Mouse (Mus musculus): ENCODE results near the gene 9930021J03Rik.

Gene 9930021J03Rik

GRCm38 (mm10) chr19:29823456-29824010, 17.7 kb upstream of the 9930021J03Rik start:
- Histone ChIP-seq H3K4me3 (replicated peaks; ENCODE audit: low read length) (no peak overlapping the region), H3K9me3 (ENCODE audit: low read length) (no peaks in the 10 kb centered on the region), H3K4me1 (replicated peaks; ENCODE audit: low read depth, low read length) (0 out of 2 replicates have a peak, but pooled peaks cover 4% of the 10 kb centered on the region), H3K36me3 (ENCODE audit: insufficient read depth, low read length) (no peaks in the 10 kb centered on the region), H3K27me3 (ENCODE audit: insufficient read depth, low read length) (no peaks in the 10 kb centered on the region)
- TF ChIP-seq NANOG (IDR thresholded peaks at IDR 0.05; ENCODE audit: borderline replicate concordance, low read length) (no peak), CTCF (conservative IDR thresholded peaks at IDR 0.05; ENCODE audit: low read length) (no peak), POU5F1 (IDR thresholded peaks at IDR 0.05; ENCODE audit: borderline replicate concordance, low read length) (no peak)

GRCm38 (mm10) chr19:29820966-29821365, 15.2 kb upstream of the 9930021J03Rik start:
- no peaks in the 10 kb centered on the region for H3K36me3 ChIP-seq (ENCODE audit: insufficient read depth, low read length)
- TF ChIP-seq CTCF (conservative IDR thresholded peaks at IDR 0.05; ENCODE audit: low read length) (peak; percentile 46), POU5F1 (IDR thresholded peaks at IDR 0.05; ENCODE audit: borderline replicate concordance, low read length) (no peak), NANOG (IDR thresholded peaks at IDR 0.05; ENCODE audit: borderline replicate concordance, low read length) (no peak)
- no peak overlapping the region for H3K4me3 ChIP-seq (replicated peaks; ENCODE audit: low read length)
- 0 out of 2 replicates have a peak, but pooled peaks cover 4% of the 10 kb centered on the region for H3K4me1 ChIP-seq (replicated peaks; ENCODE audit: low read depth, low read length)
- no peaks in the 10 kb centered on the region for H3K27me3 ChIP-seq (ENCODE audit: insufficient read depth, low read length)
- no peaks in the 10 kb centered on the region for H3K9me3 ChIP-seq (ENCODE audit: low read length)

- 0 out of 2 replicates have a peak, but pooled peaks cover 2% of the 10 kb centered on the region for H3K27me3 ChIP-seq (ENCODE audit: insufficient read depth, low read length)
- H3K4me1 ChIP-seq (replicated peaks; ENCODE audit: low read depth, low read length), result peaks cover 15% of the 10 kb centered on the region
- no peak for TF ChIP-seq CTCF (conservative IDR thresholded peaks at IDR 0.05; ENCODE audit: low read length)
- peak within 1 kb of the TSS; percentile 93 for H3K4me3 ChIP-seq (replicated peaks; ENCODE audit: low read length)
- H3K36me3 ChIP-seq (ENCODE audit: insufficient read depth, low read length), result peaks cover 31% of the 10 kb centered on the region
- H3K9me3 ChIP-seq (ENCODE audit: low read length), result no peaks in the 10 kb centered on the region
Measured at GRCm38 (mm10) chr19:29812581-29813460, 7.0 kb upstream of the 9930021J03Rik start, which contains the start of gene Ranbp6. TSS of gene Ranbp6 (minus strand) at chr19:29812974.

DNA sequence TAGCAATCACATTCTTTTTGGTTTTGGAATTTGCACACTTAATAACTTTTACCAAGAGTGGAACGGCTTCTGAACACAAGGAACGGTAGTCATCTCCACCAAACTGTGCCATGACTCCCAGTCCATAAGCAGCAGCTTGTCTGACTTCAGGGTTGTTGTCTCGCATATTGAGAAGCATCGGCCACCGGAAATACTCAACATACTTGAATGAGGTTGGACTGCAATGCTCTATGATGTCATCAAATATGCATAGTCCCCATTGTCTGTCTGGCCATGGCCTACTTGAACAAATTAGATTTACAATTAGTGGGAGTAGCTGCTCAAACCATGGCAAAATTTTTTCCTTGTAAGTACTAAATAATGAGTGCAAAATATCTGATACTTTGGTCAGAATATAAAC, 4.2 kb upstream of the 9930021J03Rik start:
- peaks cover 31% of the 10 kb centered on the region for H3K36me3 ChIP-seq (ENCODE audit: insufficient read depth, low read length)
- H3K4me3 ChIP-seq (replicated peaks; ENCODE audit: low read length), result no peak overlapping the region
- H3K27me3 ChIP-seq (ENCODE audit: insufficient read depth, low read length), result 0 out of 2 replicates have a peak, but pooled peaks cover 2% of the 10 kb centered on the region
- no peaks in the 10 kb centered on the region for H3K9me3 ChIP-seq (ENCODE audit: low read length)
- peaks cover 24% of the 10 kb centered on the region for H3K4me1 ChIP-seq (replicated peaks; ENCODE audit: low read depth, low read length)
- TF ChIP-seq NANOG (IDR thresholded peaks at IDR 0.05; ENCODE audit: borderline replicate concordance, low read length) (no peak), POU5F1 (IDR thresholded peaks at IDR 0.05; ENCODE audit: borderline replicate concordance, low read length) (no peak), CTCF (conservative IDR thresholded peaks at IDR 0.05; ENCODE audit: low read length) (no peak)

- H3K36me3 ChIP-seq (ENCODE audit: insufficient read depth, low read length), result peaks cover 21% of the 10 kb centered on the region
- H3K9me3 ChIP-seq (ENCODE audit: low read length), result no peaks in the 10 kb centered on the region
- peak overlapping the region; percentile 97 for H3K4me3 ChIP-seq (replicated peaks; ENCODE audit: low read length)
- no peak for TF ChIP-seq NANOG (IDR thresholded peaks at IDR 0.05; ENCODE audit: borderline replicate concordance, low read length)
- no peak for TF ChIP-seq POU5F1 (IDR thresholded peaks at IDR 0.05; ENCODE audit: borderline replicate concordance, low read length)
- TF ChIP-seq CTCF (conservative IDR thresholded peaks at IDR 0.05; ENCODE audit: low read length), result no peak
- H3K27me3 ChIP-seq (ENCODE audit: insufficient read depth, low read length), result no peaks in the 10 kb centered on the region
- H3K4me1 ChIP-seq (replicated peaks; ENCODE audit: low read depth, low read length), result peaks cover 24% of the 10 kb centered on the region
Measured at GRCm38 (mm10) chr19:29805101-29805916, 480 bp downstream of the 9930021J03Rik start.

- Histone ChIP-seq H3K9me3 (ENCODE audit: low read length) (no peaks in the 10 kb centered on the region), H3K4me1 (replicated peaks; ENCODE audit: low read depth, low read length) (peaks cover 24% of the 10 kb centered on the region), H3K36me3 (ENCODE audit: insufficient read depth, low read length) (peaks cover 7% of the 10 kb centered on the region), H3K4me3 (replicated peaks; ENCODE audit: low read length) (peak overlapping the region; percentile 97; the same call in 1 of the 2 replicates), H3K27me3 (ENCODE audit: insufficient read depth, low read length) (no peaks in the 10 kb centered on the region)
- TF ChIP-seq POU5F1 (IDR thresholded peaks at IDR 0.05; ENCODE audit: borderline replicate concordance, low read length) (no peak), NANOG (IDR thresholded peaks at IDR 0.05; ENCODE audit: borderline replicate concordance, low read length) (no peak), CTCF (conservative IDR thresholded peaks at IDR 0.05; ENCODE audit: low read length) (no peak)
Measured at GRCm38 (mm10) chr19:29803946-29804345, 1.8 kb downstream of the 9930021J03Rik start.

- Histone ChIP-seq H3K27me3 (ENCODE audit: insufficient read depth, low read length) (no peaks in the 10 kb centered on the region), H3K9me3 (ENCODE audit: low read length) (no peaks in the 10 kb centered on the region), H3K4me1 (replicated peaks; ENCODE audit: low read depth, low read length) (peaks cover 4% of the 10 kb centered on the region; the same call in 1 of the 2 replicates), H3K36me3 (ENCODE audit: insufficient read depth, low read length) (no peaks in the 10 kb centered on the region), H3K4me3 (replicated peaks; ENCODE audit: low read length) (no peak overlapping the region)
- no peak for TF ChIP-seq POU5F1 (IDR thresholded peaks at IDR 0.05; ENCODE audit: borderline replicate concordance, low read length)
- no peak for TF ChIP-seq NANOG (IDR thresholded peaks at IDR 0.05; ENCODE audit: borderline replicate concordance, low read length)
Measured at GRCm38 (mm10) chr19:29797371-29797770, 8.4 kb downstream of the 9930021J03Rik start.

GRCm38 (mm10) chr19:29787997-29788396, 17.8 kb downstream of the 9930021J03Rik start:
- no peak overlapping the region for H3K4me3 ChIP-seq (replicated peaks; ENCODE audit: low read length)

More at GRCm38 (mm10) chr19:29787997-29788396, 17.8 kb downstream of the 9930021J03Rik start:
- TF ChIP-seq POU5F1 (IDR thresholded peaks at IDR 0.05; ENCODE audit: borderline replicate concordance, low read length) (no peak), CTCF (conservative IDR thresholded peaks at IDR 0.05; ENCODE audit: low read length) (no peak), NANOG (IDR thresholded peaks at IDR 0.05; ENCODE audit: borderline replicate concordance, low read length) (no peak)
- Histone ChIP-seq H3K4me1 (replicated peaks; ENCODE audit: low read depth, low read length) (no peaks in the 10 kb centered on the region), H3K27me3 (ENCODE audit: insufficient read depth, low read length) (no peaks in the 10 kb centered on the region), H3K36me3 (ENCODE audit: insufficient read depth, low read length) (peaks cover 22% of the 10 kb centered on the region; the same call in 1 of the 2 replicates), H3K9me3 (ENCODE audit: low read length) (no peaks in the 10 kb centered on the region)
